In genomic region chr12:56301487-56302293, GRCm38 (mm10) we compare ENCODE assay signal across 8 mouse cellular contexts. TPM values are rescaled to one million over a fixed set of nuclear protein-coding genes. Genes with fewer than 3 reads are reported as not detected.
DNase-seq lines count a peak whose midpoint lies in the region; ATAC-seq lines count a peak whose summit lies in the region.

No protein-coding gene starts in this region.

- peak overlapping the region; percentile 78 for H3K4me2 ChIP-seq in heart, embryonic 15.5 days
- peak overlapping the region; percentile 61 for H3K4me2 ChIP-seq in hindbrain, embryonic 11.5 days (replicated peaks; ENCODE audit: low read depth, low read length)
- peak overlapping the region; percentile 52 for H3K4me2 ChIP-seq in stomach, embryonic 16.5 days (ENCODE audit: low read depth, low read length)

- no peaks in the 10 kb centered on the region for H3K9me3 ChIP-seq in heart, embryonic 15.5 days (replicated peaks)
- no peaks in the 10 kb centered on the region for H3K9me3 ChIP-seq in hindbrain, embryonic 11.5 days (ENCODE audit: control insufficient read depth, low read length)
- no peaks in the 10 kb centered on the region for H3K9me3 ChIP-seq in stomach, embryonic 16.5 days (replicated peaks; ENCODE audit: control insufficient read depth, low read length)

- H3K36me3 ChIP-seq in heart, embryonic 15.5 days = no peaks in the 10 kb centered on the region
- no peaks in the 10 kb centered on the region for H3K36me3 ChIP-seq in hindbrain, embryonic 11.5 days (ENCODE audit: control insufficient read depth, insufficient read depth, low read length)
- H3K36me3 ChIP-seq in stomach, embryonic 16.5 days (ENCODE audit: control insufficient read depth, insufficient read depth, low read length) = no peaks in the 10 kb centered on the region

- H3K4me1 ChIP-seq in heart, embryonic 15.5 days (replicated peaks) = peaks cover 9% of the 10 kb centered on the region
- H3K4me1 ChIP-seq in brown adipose tissue, adult 24 weeks (ENCODE audit: control insufficient read depth, insufficient read depth, insufficient read length, low read length) = 0 out of 2 replicates have a peak, but pooled peaks cover 3% of the 10 kb centered on the region
- H3K4me1 ChIP-seq in hindbrain, embryonic 11.5 days (replicated peaks; ENCODE audit: control insufficient read depth, insufficient read depth, low read length) = no peaks in the 10 kb centered on the region; the same call in 1 of the 2 replicates
- peaks cover 7% of the 10 kb centered on the region for H3K4me1 ChIP-seq in stomach, embryonic 16.5 days (ENCODE audit: control insufficient read depth, insufficient read depth, low read length)

- 10% methylated on average over 27 of the region's 27 CpGs for WGBS in heart, embryonic 15.5 days
- 15% methylated on average over 27 of the region's 27 CpGs for WGBS in hindbrain, embryonic 11.5 days
- 19% methylated on average over 27 of the region's 27 CpGs for WGBS in stomach, embryonic 16.5 days

- H3K4me3 ChIP-seq in heart, embryonic 15.5 days = peak overlapping the region; percentile 45
- peak overlapping the region; percentile 23 for H3K4me3 ChIP-seq in brown adipose tissue, adult 24 weeks (ENCODE audit: insufficient read depth, low read depth, low read length)
- peak overlapping the region; percentile 31 for H3K4me3 ChIP-seq in hindbrain, embryonic 11.5 days (ENCODE audit: low read depth, low read length)
- H3K4me3 ChIP-seq in stomach, embryonic 16.5 days (replicated peaks; ENCODE audit: low read length) = peak overlapping the region; percentile 32

- peak overlapping the region; percentile 48 for H3K9ac ChIP-seq in heart, embryonic 15.5 days
- peak overlapping the region; percentile 53; the same call in 1 of the 2 replicates for H3K9ac ChIP-seq in hindbrain, embryonic 11.5 days (ENCODE audit: low read depth, low read length)
- peak overlapping the region; percentile 57; the same call in 1 of the 2 replicates for H3K9ac ChIP-seq in stomach, embryonic 16.5 days (ENCODE audit: low read length)

- H3K27ac ChIP-seq in heart, embryonic 15.5 days = no peak overlapping the region
- no peak overlapping the region for H3K27ac ChIP-seq in brown adipose tissue, adult 24 weeks (replicated peaks; ENCODE audit: low read depth, low read length)
- no peak overlapping the region for H3K27ac ChIP-seq in hindbrain, embryonic 11.5 days (ENCODE audit: low read depth, low read length)
- H3K27ac ChIP-seq in stomach, embryonic 16.5 days (ENCODE audit: low read length) = no peak overlapping the region

- no peak for ATAC-seq in heart, embryonic 15.5 days (replicated peaks; ENCODE audit: insufficient number of reproducible peaks, insufficient read depth, low FRiP score, low read depth)
- ATAC-seq in hindbrain, embryonic 11.5 days (ENCODE audit: low FRiP score) = peak; percentile 68
- no peak for ATAC-seq in stomach, embryonic 16.5 days (ENCODE audit: insufficient read depth, low FRiP score)

- no peak for DNase-seq in heart, postnatal 4 days
- DNase-seq in hindbrain, embryonic 11.5 days (ENCODE audit: low spot score) = peak; percentile 57
- peak; percentile 25 for DNase-seq in lung, postnatal 10 days
- DNase-seq in layer of hippocampus, postnatal 36 days = no peak
- no peak for DNase-seq in spleen, postnatal 36 days (ENCODE audit: low spot score in 2 of 2)

- no peaks in the 10 kb centered on the region; the same call in 1 of the 2 replicates for H3K27me3 ChIP-seq in heart, embryonic 15.5 days
- 0 out of 2 replicates have a peak, but pooled peaks cover 6% of the 10 kb centered on the region for H3K27me3 ChIP-seq in hindbrain, embryonic 11.5 days (ENCODE audit: control insufficient read depth, insufficient read depth, low read length)
- H3K27me3 ChIP-seq in stomach, embryonic 16.5 days (ENCODE audit: control insufficient read depth, insufficient read depth, low read length) = no peaks in the 10 kb centered on the region

RNA-seq across cellular contexts. Expression of gene Mbip, which starts 44.0 kb away (rescaled TPM):
- 20.4 and 24.5 TPM in 2 replicates for polyA plus RNA-seq in heart, embryonic 15.5 days (2015; fragmentation: Nextera tagmentation; extraction: Ambion mirVana)
- 10 to 100 TPM; 13.3 TPM for total RNA-seq in heart, postnatal 4 days (2021)
- polyA plus RNA-seq in brown adipose tissue, adult 24 weeks (2012; ENCODE audit: insufficient read depth, insufficient read length, missing spikeins) = 8.8 and 10.7 TPM in 2 replicates
- 43.3 and 51.3 TPM in 2 replicates for polyA plus RNA-seq in hindbrain, embryonic 11.5 days (2014; fragmentation: Nextera tagmentation; extraction: Ambion mirVana)
- polyA plus RNA-seq in stomach, embryonic 16.5 days (2015; fragmentation: Nextera tagmentation; extraction: Ambion mirVana) = 28.2 and 33.0 TPM in 2 replicates
- total RNA-seq in layer of hippocampus, postnatal 36 days (2021) = 10 to 100 TPM; 25.5 to 27.1 TPM

Comparison
In these comparisons a context has a peak if more than half of its experiments do, and no peak if none do; other contexts are left out.
1. DNase-seq: peak in hindbrain, embryonic 11.5 days (single experiment) and lung, postnatal 10 days (single experiment); none in heart, postnatal 4 days (single experiment), layer of hippocampus, postnatal 36 days (0 of 2) and spleen, postnatal 36 days (0 of 2).
2. Peak in every context shown above with its lines, with median percentiles within 50 percentile points of each other: H3K4me2 ChIP-seq, H3K4me3 ChIP-seq and H3K9ac ChIP-seq.